Mouse (Mus musculus): ENCODE measurements around the gene Mrpl4.

DNA sequence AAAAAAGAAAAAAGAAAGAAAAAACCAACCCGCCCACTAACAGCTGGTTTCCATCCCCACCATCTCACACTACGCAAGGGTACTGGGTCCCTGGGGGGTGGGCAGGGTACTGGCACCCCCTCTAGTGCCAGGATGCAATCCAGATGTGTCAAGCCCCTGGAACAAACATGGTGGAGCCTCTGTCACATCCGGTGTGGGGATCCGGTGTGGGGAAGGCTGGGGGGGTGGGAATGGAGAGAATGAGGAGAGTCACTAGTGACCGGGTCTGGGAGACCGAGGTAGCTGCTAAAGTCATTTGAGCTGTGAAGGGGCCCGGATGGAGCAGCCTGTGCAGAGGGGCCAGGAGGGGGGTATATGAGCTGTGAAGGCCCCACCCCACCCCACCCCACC lies 30.8 kb upstream of the Mrpl4 start:
- TF ChIP-seq POLR2AphosphoS5 (IDR thresholded peaks at IDR 0.05; ENCODE audit: insufficient replicate concordance, low read depth, low read length) (no peak), GATA1 (IDR thresholded peaks at IDR 0.05; ENCODE audit: borderline replicate concordance, low read length) (no peak)
